Mouse (Mus musculus) lung, postnatal 14 days (tissue): ENCODE measurements around the gene Oat.

Experiments
- DNase-seq: peaks from one replicate; pipeline ENCODE4 v3.0.0; 2021

Oat gene

DNA sequence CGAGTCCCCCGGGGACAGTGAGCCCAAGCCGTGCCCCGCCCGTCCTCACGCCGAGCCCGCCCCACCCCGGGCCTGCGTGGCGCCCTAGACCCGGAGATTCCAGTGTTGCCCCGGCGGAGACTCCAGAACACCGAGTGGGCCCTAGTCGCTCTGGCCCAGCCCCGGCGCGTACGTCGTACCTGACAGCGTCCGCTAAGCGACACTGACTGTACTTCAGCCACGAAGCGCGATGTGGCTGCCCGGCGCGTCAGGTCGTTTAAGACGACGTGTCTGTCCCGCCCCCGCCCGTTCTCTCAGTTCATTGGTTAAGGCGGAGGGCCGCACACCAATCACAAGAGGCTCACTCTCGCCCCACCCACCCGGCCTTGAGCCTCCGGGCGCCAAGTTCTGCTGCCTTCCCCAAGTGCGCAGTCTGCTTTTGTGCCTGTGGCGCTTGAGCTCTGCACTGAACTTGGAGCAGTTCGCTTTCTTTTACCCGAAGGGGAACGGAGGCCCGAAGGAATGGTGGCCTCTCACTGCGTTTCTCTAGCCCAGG lies at the start of gene Oat:
Gene Oat (minus strand): TSS at position 283 of the 535 bp plus-strand sequence.
- peak; percentile 93 for DNase-seq

GRCm38 (mm10) chr7:132624161-132624560 lies 48.0 kb upstream of the Oat start:
- no peak for DNase-seq

DNA sequence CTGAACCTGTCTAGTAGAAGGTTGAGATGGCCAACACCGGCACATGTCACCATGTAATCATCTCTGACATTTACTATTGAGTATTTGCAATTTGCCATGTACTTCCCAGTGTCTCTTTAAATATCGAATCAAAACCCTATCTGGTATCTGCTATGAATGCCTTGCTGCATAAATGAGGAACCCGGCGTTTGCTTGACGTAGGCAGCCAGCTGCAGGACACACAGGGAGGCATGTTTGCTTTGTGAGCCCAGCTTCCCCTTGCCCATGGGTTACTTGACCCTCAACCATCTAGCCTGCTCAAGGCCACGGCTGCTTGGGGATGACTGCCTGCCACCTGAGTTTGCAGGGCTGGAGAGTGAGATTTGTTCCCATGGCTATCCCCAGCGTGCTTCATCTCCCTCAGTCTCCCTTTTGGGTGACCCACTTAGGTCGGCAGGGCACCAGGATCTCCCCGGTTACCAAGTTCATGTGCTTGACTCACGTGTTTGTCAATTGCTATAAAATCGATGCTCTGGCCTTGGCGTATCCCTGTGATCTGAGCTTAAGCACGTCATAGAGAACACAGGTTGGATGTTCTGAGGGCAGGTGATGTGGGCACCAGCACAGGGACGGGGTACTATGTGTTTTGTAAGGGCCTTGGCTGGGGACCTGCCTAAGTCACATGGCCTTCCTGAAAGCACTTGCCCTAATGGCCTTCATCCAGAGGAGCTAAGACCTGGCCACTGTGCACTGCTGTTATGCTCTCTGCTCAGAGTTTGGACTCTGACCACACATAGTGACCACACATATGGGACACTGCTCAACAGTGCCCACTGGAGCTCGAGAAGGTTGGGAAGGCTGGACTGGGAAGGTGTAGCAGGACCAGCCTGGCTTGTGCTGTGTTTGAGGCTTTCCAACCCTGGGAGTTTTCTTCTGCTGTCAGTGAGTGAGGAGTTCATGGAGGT lies 44.0 kb upstream of the Oat start:
- no peak for DNase-seq

DNA sequence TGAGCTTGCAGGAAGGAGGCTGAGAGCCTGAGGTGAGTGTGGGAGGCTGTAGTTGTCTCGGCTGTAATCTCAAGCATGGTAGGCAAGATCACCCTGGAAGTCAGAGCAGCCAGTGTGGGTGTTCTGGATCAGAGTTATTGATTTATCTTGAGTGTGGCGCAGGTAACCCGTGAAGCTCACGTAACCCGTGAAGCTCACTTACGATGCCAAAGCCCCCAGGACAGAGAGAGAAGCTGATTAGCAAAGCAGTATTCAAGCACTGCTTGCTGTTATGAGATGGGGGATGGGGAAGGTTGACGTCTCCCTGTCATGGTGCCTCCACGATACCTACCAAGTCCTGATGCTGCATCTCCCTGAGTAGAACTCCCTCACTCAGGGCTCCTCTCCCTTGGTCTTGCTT lies 43.4 kb upstream of the Oat start:
- no peak for DNase-seq

DNA sequence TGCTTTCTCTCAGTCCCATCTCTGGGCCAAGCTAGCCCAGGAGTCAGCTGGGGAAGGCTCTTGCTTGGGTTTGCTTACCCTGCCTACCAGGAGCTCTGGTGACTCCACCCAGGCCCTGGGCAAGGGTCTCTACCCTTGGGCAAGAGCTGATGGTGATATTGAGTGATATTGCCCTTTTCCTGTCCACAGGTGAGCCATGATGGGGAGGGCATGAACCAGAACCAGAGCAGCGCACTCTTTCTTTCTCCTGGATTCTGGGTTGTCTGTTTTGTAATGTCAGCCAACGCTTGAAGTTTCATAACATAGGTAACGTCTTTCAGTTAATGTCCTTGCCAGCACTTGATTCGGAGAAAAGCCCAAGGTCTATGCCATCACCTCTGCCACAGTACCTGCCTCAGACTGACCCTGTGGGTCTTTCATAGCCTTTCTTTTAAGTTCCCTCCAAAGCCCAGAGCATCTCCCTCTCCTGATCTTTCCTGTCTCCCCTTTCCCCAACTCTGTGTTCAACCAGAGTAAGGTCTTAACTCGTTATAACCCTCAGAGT lies 40.9 kb upstream of the Oat start:
- no peak for DNase-seq

DNA sequence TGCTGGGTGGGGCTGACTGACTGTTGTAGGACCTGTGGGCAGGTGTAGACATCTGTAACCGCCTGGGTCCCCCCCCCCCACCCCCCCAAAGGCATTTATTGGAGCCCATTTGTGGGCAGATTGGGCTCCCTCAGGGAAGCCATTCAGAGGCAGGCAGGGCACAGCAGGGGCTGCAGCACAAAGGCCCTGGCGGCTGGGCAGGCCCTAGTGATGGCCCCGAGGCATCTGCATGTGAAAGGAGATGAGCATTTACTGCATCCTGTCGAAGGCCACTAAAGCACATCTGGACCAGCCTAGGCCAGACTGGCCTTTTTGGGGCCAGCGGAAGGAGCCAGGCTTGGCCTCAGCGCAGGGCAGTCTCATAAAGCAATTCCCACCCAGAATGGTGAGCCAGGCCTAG lies 40.2 kb upstream of the Oat start:
- DNase-seq: no peak

- no peak for DNase-seq
Measured at GRCm38 (mm10) chr7:132615346-132615745, 39.1 kb upstream of the Oat start.

GRCm38 (mm10) chr7:132611530-132611929 lies 35.3 kb upstream of the Oat start:
- DNase-seq: no peak

GRCm38 (mm10) chr7:132610468-132611318 lies 34.5 kb upstream of the Oat start, which contains the start of gene Lhpp:
Gene Lhpp, plus strand, starts transcription at chr7:132610638.
- peak; percentile 74 for DNase-seq

- DNase-seq: no peak
Measured at GRCm38 (mm10) chr7:132608316-132609020, 32.3 kb upstream of the Oat start.

DNA sequence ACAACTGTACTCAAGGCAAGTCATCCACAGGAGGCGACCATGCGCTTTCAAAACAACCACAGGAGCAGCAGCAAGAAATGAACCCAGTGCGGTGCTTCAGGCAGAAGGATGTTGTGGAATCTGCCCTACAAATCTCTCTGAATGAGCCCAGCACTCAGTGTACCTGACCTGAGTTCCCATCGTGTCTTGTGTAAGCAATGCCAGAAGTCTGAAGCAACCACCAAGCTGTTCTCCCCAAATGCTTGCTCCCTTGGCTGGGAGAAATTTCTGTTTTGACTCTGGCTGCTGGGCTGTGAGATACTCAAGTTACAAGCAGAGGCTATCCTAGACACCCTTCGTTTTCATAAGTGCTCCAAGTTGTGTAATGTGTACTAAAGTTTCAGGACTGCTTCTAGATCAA lies 29.5 kb upstream of the Oat start:
- no peak for DNase-seq

DNA sequence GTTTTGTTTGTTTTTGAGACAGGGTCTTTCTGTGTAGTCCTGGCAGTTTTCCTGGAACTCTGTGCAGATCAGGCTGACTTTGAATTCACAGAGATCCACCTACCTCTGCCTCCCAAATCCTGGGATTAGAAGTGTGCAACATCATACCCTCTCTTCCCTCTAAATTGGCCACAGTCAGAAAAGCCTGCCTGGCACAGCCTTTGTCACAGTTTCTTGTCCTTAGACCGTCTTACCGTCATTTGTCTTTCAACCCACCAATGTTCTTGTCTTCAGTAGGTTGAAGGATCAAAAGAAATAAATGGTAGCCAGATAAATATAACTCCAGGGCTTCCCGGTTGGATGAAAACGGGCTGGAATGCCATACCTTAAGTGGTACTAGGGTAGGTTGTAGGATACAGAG lies 28.5 kb upstream of the Oat start:
- no peak for DNase-seq

DNA sequence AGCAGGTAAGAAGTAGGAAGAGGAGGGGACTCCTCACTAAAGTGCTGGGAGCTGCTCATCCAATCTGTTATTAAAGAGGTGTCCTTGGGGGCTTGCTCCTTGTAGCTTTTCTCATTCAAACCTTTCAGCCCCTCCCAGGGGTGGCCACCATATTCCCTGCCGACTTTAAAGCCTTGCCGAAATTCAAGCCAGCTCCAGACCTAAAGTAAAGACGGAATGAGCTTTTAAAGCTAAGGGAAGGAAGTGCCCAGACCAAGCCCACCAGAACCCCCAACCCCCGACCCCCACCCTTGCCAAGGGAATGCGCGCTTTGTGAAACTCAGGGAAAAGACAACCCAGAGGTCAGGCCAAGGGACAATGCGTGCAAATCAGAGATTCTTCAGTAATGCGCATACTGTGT lies 24.7 kb upstream of the Oat start:
- no peak for DNase-seq

GRCm38 (mm10) chr7:132600026-132600425 lies 23.8 kb upstream of the Oat start:
- no peak for DNase-seq

GRCm38 (mm10) chr7:132599071-132599975 lies 23.1 kb upstream of the Oat start, which contains the start of gene Nkx1-2:
Gene Nkx1-2, minus strand, starts transcription at chr7:132599637.
- DNase-seq: no peak

- DNase-seq: no peak
Measured at GRCm38 (mm10) chr7:132597251-132598041, 21.2 kb upstream of the Oat start.

DNA sequence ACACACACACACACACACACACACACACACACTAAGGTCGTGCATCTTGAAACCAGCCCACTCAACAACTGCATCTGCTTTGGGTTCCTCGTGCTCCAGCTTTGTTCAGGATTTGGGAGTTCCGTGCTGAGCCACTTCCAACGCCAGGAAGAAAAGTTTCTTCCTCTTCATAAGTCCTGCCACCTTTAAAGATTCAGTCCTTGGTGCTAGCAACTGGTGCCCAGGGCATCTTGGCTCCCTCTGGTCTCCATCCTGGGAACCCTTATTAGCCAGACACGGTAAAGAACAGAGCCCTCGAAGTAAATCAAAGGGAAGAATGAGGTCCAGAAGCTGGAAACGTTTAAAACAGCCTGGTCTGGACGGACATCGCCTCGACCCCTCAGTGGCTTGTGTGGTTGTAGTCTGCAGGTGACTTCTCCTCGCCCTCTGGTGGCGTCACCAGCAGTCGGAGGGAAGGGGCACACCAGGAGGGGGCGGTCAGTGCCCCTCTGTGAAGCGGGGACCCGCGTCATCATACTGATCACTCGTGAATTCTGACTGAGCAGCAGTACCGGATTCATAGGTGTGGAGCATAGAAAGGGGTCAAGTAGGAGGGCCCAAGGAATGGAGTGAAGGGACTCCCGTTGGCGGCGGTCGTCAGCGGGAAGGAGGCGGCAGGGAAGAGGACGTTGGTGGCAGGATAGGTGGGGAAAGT lies 20.5 kb upstream of the Oat start:
- DNase-seq: no peak

DNA sequence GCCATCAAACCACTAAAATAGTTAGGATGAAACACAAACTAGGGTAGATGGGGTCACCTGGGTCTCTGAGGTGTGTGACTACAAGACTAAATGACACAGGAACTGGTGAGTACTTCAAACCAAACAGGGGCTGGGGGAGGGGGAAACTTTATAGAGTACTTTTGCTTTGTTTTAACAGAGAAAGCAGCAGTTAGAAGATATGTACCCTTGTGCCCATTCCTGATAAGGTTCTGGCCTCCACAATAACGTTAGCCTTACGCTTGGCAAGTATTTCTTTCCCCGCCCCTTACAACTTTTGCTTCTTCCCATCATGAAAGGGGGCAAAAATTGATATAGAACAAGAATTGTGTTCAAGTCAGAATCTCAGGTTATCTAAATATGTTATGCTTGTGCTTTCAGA lies 19.6 kb upstream of the Oat start:
- DNase-seq: no peak

GRCm38 (mm10) chr7:132594325-132594724 lies 18.1 kb upstream of the Oat start:
- no peak for DNase-seq

DNA sequence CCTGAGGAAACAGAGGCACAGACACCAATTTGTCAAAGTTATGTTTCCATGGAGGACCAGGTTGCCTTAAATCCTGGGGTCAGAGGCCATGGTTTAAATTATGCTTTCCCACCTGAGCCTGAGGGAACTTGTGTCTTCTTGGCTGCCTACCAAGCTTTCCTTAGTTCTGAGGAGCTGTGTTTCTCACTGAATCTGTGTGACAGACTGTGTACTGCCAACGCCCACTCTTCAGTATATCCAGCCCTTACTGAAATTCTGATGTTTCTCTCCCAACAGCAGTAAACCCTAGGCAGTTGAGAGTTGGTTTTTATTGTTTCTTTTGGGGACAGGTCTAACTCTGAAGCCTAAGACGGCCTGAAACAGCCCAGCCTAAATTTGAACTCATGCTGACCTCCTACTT lies 17.6 kb upstream of the Oat start:
- DNase-seq: no peak
